Mouse (Mus musculus) MEL (cell line): ENCODE data around the gene B3gat3.

Experiments
- CTCF ChIP-seq, 3 experiments: IDR thresholded peaks in 2 of 3; conservative IDR thresholded peaks in 1 of 3; 2 replicates each; pipeline ENCODE4 v1.5.1; 2011 to 2012; ENCODE audit warnings: low read length in 3 of 3, low read depth in 2 of 3, mild to moderate bottlenecking in 2 of 3, improper control_type of control experiment in 1 of 3, inconsistent platforms in 1 of 3, mixed read lengths in 1 of 3, moderate library complexity in 1 of 3; ENCODE audit not compliant: control insufficient read depth in 1 of 3, insufficient read depth in 1 of 3, poor library complexity in 1 of 3, severe bottlenecking in 1 of 3
- MAX ChIP-seq: IDR thresholded peaks from 2 replicates; pipeline ENCODE4 v1.6.1; 2011; ENCODE audit warnings: low read length, improper control_type of control experiment

- no peak for TF ChIP-seq CTCF (IDR thresholded peaks at IDR 0.05 in 2 of 3, conservative IDR thresholded peaks at IDR 0.05 in 1 of 3; ENCODE audit: control insufficient read depth in 1 of 3, insufficient read depth in 1 of 3, low read depth in 2 of 3, low read length in 3 of 3, poor library complexity in 1 of 3, severe bottlenecking in 1 of 3)
- no peak for TF ChIP-seq MAX
These were observed 46.0 kb downstream of the B3gat3 start for GRCm38 (mm10) chr19:8966198-8966589.
